Mouse (Mus musculus) kidney, adult 2 months (tissue): Measurements from ENCODE around the gene Atxn1. TPM values are rescaled to one million over a fixed set of nuclear protein-coding genes. Genes with fewer than 3 reads are reported as not detected.

Experiments used
- DNase-seq: peaks from one replicate; pipeline ENCODE4 v3.0.0; 2021
- H3K27ac ChIP-seq: fragments of 200-500 bp; 2 replicates; pipeline ENCODE4 v1.5.1; 2012; ENCODE audit warnings: low read depth, low read length, control low read depth, inconsistent platforms; ENCODE audit not compliant: insufficient read depth
- H3K27me3 ChIP-seq: fragments of 200-500 bp; replicated peaks from 2 replicates; pipeline ENCODE4 v1.6.1; 2012; ENCODE audit warnings: mild to moderate bottlenecking, moderate library complexity, low read length, inconsistent platforms; ENCODE audit not compliant: control insufficient read depth, insufficient read depth
- H3K36me3 ChIP-seq: fragments of 200-500 bp; 2 replicates; pipeline ENCODE4 v1.6.1; 2012; ENCODE audit warnings: mild to moderate bottlenecking, moderate library complexity, low read length, inconsistent platforms; ENCODE audit not compliant: control insufficient read depth, insufficient read depth
- H3K4me1 ChIP-seq: fragments of 200-500 bp; 2 replicates; pipeline ENCODE4 v1.6.1; 2011; ENCODE audit warnings: low read length; ENCODE audit not compliant: control insufficient read depth, insufficient read depth
- H3K4me3 ChIP-seq: fragments of 200-500 bp; 2 replicates; pipeline ENCODE4 v1.5.1; 2011; ENCODE audit warnings: mild to moderate bottlenecking, low read depth, low read length, control low read depth; ENCODE audit not compliant: insufficient read depth
- CTCF ChIP-seq: fragments of 200-500 bp; conservative IDR thresholded peaks from 2 replicates; pipeline ENCODE4 v1.5.1; 2011; ENCODE audit warnings: low read depth, mild to moderate bottlenecking, control low read depth, low read length, moderate library complexity, mixed read lengths; ENCODE audit not compliant: insufficient read depth, insufficient read length
- POLR2A ChIP-seq: fragments of 200-500 bp; IDR thresholded peaks from one replicate; pipeline ENCODE4 v1.6.1; 2011; ENCODE audit warnings: low read depth, low read length, control low read depth
- WGBS: fragments of 180-500 bp; shearing (Covaris S2); methylation state at CpG from one replicate; pipeline ENCODE4 v1.1.7; 2018; 5-methylcytosine and 5-hydroxymethylcytosine counted together
- polyA plus RNA-seq: library from polyadenylated mRNA; depleted of rRNA; stranded (reverse); fragments of >200 nt; gene quantifications from 2 replicates; pipeline ENCODE4 v1.2.3, GENCODE M21; 2012

Atxn1 gene
- polyA plus RNA-seq, 1 experiment = 15.0 TPM

DNA sequence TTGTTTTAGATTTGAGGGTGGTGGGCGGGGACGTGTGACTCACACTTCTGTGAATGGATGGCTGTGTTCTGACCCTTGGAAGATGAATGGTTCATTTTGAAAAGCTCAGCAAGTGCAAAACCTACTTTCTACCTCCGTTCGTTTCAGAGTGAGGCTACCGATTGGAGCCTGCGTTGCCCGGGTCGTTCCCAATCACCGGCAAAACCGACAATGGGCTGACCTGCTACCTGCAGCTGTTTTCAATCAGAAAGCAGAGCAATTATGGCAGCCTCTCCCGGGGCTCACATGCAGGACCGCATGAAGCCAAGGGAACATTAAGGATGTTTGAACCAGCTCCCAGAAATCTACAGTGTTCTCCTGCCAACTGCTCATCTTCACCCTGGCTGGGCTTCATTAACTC lies 382.5 kb downstream of the Atxn1 start:
- Histone ChIP-seq H3K4me1 (no peaks in the 10 kb centered on the region), H3K27me3 (no peaks in the 10 kb centered on the region), H3K27ac (no peak overlapping the region), H3K4me3 (no peak overlapping the region), H3K36me3 (no peaks in the 10 kb centered on the region)
- peak; percentile 14 for DNase-seq
- 57% methylated on average over 12 of the region's 12 CpGs for WGBS
- TF ChIP-seq CTCF (no peak), POLR2A (no peak)

DNA sequence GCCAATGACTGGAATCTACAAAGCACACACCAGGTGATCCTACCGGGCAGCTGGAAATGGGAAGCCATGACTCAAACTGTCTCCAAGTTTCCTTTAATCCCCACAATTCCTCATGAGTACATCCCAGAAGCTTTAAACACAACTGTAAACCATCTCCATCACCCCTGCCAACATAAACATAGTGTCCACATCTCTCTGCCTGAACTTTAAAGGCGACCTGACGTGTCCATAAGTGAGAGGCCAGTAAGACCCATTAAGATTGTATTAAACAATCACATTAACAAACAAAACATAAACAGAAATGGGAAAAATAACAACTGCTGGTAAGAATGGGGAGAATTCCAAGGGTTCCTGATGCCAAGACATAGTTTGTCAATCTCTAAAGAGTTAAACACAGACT lies 385.1 kb downstream of the Atxn1 start:
- DNase-seq = no peak
- H3K27ac ChIP-seq = no peak overlapping the region
- WGBS = 66% methylated on average over 3 of the region's 3 CpGs
- no peaks in the 10 kb centered on the region for H3K36me3 ChIP-seq
- H3K4me1 ChIP-seq = no peaks in the 10 kb centered on the region
- no peak for TF ChIP-seq CTCF
- no peaks in the 10 kb centered on the region for H3K27me3 ChIP-seq
- no peak overlapping the region for H3K4me3 ChIP-seq

DNA sequence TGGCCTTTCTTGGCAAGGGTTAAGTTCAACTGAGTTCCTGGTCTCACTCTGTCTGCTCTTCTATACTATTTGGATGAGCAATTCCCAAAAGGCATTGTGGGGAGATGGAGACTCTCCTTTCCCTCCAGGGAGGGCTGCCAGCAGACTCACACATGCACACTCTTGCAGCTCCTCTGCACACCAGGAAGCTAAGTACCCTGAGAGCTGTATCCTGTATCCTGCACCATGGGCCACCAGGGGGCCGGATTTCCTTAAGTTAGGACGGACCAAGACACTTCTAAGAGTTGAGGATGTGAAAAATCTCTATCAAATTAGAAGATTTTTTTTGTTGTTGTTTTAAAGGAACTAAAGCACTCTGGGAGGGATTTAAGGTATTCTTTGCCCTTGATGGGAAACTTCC lies 387.0 kb downstream of the Atxn1 start:
- Histone ChIP-seq H3K36me3 (no peaks in the 10 kb centered on the region), H3K4me1 (no peaks in the 10 kb centered on the region), H3K27ac (peak overlapping the region; percentile 29), H3K27me3 (no peaks in the 10 kb centered on the region), H3K4me3 (no peak overlapping the region)
- WGBS = 49% methylated on average over 2 of the region's 2 CpGs
- peak; percentile 85 for DNase-seq
- TF ChIP-seq CTCF (peak; percentile 43), POLR2A (no peak)

DNA sequence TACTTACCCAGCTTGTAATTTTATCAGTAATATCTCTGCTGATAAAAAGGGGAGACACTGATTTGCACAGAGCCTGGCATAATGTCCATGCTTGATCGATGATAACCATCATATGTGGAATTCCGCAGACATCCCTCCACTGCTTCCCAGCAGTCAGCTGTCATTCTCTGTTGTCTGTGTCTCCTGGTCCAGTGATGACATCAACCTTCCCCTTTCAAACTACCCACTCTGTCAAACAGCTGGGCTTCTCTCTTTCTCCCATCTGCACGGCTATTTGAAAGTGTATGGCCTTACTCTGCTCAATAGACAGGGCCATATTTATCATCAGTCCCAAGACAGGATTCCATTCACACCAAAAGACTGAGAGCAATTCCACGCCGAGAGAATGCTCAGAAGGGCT lies 387.4 kb downstream of the Atxn1 start:
- Histone ChIP-seq H3K4me3 (no peak overlapping the region), H3K27me3 (no peaks in the 10 kb centered on the region), H3K27ac (peak overlapping the region; percentile 29), H3K4me1 (no peaks in the 10 kb centered on the region), H3K36me3 (no peaks in the 10 kb centered on the region)
- WGBS = 66% methylated on average over 5 of the region's 5 CpGs
- TF ChIP-seq CTCF = no peak
- TF ChIP-seq POLR2A = no peak
- DNase-seq = no peak

DNA sequence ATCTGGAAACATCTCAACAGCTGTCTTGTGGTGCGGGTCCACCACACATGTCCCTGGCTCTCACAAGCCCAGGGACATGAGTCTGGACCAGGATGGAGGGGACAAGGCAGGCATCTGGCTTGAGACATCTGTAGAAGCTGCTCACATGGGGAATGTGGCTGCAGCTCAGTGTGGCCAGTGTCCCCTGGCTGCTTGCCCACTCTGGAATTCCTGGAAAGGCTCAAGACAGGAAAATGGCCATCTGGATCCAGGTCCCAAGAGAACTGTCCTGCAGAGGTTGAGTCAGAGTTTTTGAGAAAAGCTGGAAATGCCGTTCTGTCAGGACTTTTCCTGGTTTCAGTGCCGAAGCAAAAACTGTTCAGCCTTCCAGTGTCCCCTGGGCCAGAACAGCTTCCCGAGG lies 388.6 kb downstream of the Atxn1 start:
- H3K4me1 ChIP-seq = no peaks in the 10 kb centered on the region
- TF ChIP-seq CTCF = no peak
- TF ChIP-seq POLR2A = no peak
- WGBS = 42% methylated on average over 4 of the region's 4 CpGs
- no peaks in the 10 kb centered on the region for H3K36me3 ChIP-seq
- no peaks in the 10 kb centered on the region for H3K27me3 ChIP-seq
- peak; percentile 96 for DNase-seq
- peak overlapping the region; percentile 55 for H3K27ac ChIP-seq
- no peak overlapping the region for H3K4me3 ChIP-seq

DNA sequence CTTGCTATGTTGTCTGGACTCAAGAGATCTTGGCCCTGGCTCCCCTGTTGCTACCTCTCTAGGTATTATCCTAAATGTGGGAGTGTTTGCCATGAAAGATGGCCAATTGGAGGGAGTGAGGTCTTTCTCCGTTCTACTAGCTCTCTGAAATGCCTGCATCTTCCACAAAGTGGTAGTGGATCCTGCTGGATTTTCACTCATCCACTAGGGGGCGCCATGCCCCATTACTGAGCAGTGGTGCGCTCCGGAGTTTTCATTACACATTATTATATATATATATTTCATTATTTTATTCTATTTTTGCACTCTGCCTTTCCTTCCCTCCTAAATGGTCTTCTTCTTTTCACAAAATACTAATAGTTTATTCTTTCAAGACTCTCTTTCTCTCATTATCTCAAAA lies 392.0 kb downstream of the Atxn1 start:
- Histone ChIP-seq H3K4me1 (no peaks in the 10 kb centered on the region), H3K27ac (no peak overlapping the region), H3K36me3 (no peaks in the 10 kb centered on the region), H3K27me3 (no peaks in the 10 kb centered on the region), H3K4me3 (no peak overlapping the region)
- peak; percentile 62 for DNase-seq
- 15% methylated on average over 4 of the region's 4 CpGs for WGBS
- TF ChIP-seq POLR2A = no peak
- peak; percentile 72 for TF ChIP-seq CTCF

DNA sequence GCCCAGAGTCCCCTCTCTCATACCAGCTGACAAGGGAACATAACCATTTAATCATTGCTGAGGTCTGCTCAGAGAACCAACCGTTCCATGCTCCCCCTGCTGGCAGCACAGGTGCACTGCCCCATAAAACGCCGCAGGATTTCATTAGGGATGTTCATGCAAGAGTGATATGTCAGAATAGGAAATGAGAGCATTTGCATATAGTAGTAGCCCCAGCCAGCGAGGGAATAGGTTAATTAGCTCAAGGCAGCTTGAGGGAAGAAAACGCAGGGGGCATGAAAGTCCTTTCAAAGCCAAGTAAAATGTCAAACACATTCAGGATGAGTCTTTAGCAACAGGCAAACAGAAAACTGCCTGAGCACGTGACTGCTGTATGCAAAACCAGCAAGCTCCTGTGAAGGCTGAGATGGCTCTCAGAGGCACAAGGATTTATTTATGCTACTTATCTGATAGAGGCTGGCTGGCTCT lies 393.0 kb downstream of the Atxn1 start:
- Histone ChIP-seq H3K36me3 (no peaks in the 10 kb centered on the region; the same call in 1 of the 2 replicates), H3K27me3 (no peaks in the 10 kb centered on the region), H3K27ac (no peak overlapping the region), H3K4me3 (no peak overlapping the region), H3K4me1 (no peaks in the 10 kb centered on the region)
- 4% methylated on average over 6 of the region's 6 CpGs for WGBS
- peak; percentile 85 for DNase-seq
- TF ChIP-seq CTCF = peak; percentile 88
- no peak for TF ChIP-seq POLR2A

DNA sequence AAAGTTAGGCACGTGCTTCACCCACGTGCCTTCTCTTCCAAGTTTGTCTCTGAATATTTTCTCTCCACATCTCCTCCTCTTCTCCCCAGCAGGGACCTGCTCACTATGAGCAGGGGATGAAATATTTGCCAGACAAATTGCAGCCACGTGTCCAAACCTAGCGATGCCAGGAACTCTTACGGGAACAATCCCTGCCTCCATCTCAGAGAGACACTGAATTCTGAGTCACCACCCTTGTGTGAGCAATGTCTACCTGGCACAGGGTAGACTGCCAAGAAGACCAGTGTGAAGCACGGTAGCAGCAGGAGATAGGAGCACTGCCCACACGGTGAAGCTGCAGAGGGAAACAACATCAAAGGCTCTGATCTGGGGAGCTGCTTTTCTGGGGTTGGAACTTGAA lies 394.9 kb downstream of the Atxn1 start:
- WGBS = 55% methylated on average over 7 of the region's 7 CpGs
- H3K4me1 ChIP-seq = no peaks in the 10 kb centered on the region
- TF ChIP-seq CTCF (no peak), POLR2A (no peak)
- no peak overlapping the region for H3K4me3 ChIP-seq
- no peak for DNase-seq
- H3K27me3 ChIP-seq = no peaks in the 10 kb centered on the region
- H3K27ac ChIP-seq = no peak overlapping the region
- H3K36me3 ChIP-seq = no peaks in the 10 kb centered on the region; the same call in 1 of the 2 replicates
